Mouse (Mus musculus): ENCODE results near the gene Zbtb33. TPM values are rescaled to one million over a fixed set of nuclear protein-coding genes. Genes with fewer than 3 reads are reported as not detected.

The Zbtb33 gene
- polyA plus RNA-seq, 1 experiment = 2.9 TPM

DNA sequence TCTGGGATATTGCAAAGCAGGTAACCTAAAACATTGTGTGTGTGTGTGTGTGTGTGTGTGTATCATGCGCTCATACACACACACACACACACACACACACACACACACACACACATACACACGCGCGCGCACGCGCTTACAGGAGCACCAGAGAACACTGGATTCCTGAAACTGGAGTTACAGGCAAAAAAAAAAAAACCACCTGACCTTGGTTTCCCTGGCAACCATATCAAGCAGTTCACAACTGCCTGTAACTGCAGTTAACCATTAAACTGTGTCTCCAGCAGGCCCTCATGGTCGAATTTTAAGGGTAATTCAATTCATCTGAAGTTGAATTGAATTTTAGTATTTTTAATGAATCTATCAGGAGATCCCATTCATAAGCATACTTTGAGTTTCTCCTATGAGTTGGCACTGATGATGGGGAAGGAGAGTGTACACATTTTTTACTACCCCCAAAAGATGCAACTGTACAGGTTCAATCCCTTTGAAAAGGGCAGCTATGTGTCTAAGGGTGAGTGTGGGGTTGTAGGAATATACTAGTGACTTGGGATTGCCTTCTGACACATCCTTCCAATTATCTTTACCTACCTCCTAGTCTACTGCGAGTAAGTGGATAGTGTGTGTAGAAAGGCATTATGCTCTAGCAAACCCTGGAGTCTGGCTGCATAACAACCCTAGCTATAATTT, 27.5 kb downstream of the Zbtb33 start:
- no peak overlapping the region for H3K27ac ChIP-seq (ENCODE audit: insufficient read depth, low read length)
- no peak for TF ChIP-seq CTCF (IDR thresholded peaks at IDR 0.05; ENCODE audit: extremely low read depth, insufficient read depth, insufficient read length, insufficient replicate concordance)
- TF ChIP-seq POLR2A (IDR thresholded peaks at IDR 0.05; ENCODE audit: low read depth, low read length) = no peak
- no peaks in the 10 kb centered on the region for H3K36me3 ChIP-seq (ENCODE audit: control insufficient read depth, insufficient read depth, low read length)
- no peak for DNase-seq (ENCODE audit: low read depth in 1 of 2, low spot score in 2 of 2)
- H3K27me3 ChIP-seq (ENCODE audit: control insufficient read depth, insufficient read depth, low read length) = no peaks in the 10 kb centered on the region
- H3K4me3 ChIP-seq (ENCODE audit: extremely low read depth, insufficient read depth, insufficient read length) = no peak overlapping the region
- H3K4me1 ChIP-seq (ENCODE audit: control insufficient read depth, insufficient read depth, insufficient read length) = peaks cover 2% of the 10 kb centered on the region; the same call in 1 of the 2 replicates
- WGBS = 87% methylated on average over 9 of the region's 9 CpGs

DNA sequence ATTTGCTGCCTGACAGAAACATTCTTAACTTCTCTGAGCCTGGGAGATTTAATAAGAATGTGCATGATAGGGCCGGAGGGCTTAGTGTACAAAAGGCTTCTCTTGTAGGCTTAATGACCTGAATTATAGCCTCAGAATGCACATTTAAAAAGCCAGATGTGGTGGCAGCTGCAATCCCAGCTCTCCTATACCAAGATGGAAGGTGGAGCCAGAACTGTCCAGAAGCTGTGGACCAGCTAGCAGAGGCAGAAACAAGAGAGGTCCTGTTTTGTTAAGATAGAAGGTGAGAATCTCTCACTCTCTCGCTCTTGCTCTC, 28.0 kb downstream of the Zbtb33 start:
- H3K36me3 ChIP-seq (ENCODE audit: control insufficient read depth, insufficient read depth, low read length) = no peaks in the 10 kb centered on the region
- no peak for DNase-seq (ENCODE audit: low read depth in 1 of 2, low spot score in 2 of 2)
- WGBS = 93% methylated on average over 2 of the region's 2 CpGs
- no peak for TF ChIP-seq POLR2A (IDR thresholded peaks at IDR 0.05; ENCODE audit: low read depth, low read length)
- no peak overlapping the region for H3K4me3 ChIP-seq (ENCODE audit: extremely low read depth, insufficient read depth, insufficient read length)
- no peak overlapping the region for H3K27ac ChIP-seq (ENCODE audit: insufficient read depth, low read length)
- no peaks in the 10 kb centered on the region for H3K27me3 ChIP-seq (ENCODE audit: control insufficient read depth, insufficient read depth, low read length)
- peaks cover 2% of the 10 kb centered on the region; the same call in 1 of the 2 replicates for H3K4me1 ChIP-seq (ENCODE audit: control insufficient read depth, insufficient read depth, insufficient read length)

DNA sequence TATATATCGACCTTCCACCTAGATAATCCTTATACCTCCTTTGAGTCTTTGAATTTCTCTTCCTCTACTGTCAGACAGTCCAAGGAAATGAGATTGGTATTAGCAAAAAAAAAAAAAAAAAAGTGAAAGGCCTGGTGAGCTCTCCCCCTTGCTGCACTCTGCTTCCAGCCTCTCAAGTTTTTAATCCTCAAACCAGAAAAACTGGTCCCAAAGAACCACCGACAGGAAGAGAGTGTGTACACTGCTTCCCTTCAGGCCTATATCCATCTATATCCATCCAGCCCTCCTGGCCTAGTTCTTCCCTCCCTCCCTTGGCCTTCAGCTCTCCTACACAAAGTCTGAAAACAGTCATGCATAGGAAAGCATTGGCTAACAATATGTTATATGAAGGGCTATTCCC, 33.2 kb downstream of the Zbtb33 start:
- TF ChIP-seq CTCF (IDR thresholded peaks at IDR 0.05; ENCODE audit: extremely low read depth, insufficient read depth, insufficient read length, insufficient replicate concordance) (no peak), POLR2A (IDR thresholded peaks at IDR 0.05; ENCODE audit: low read depth, low read length) (no peak)
- WGBS = 64% methylated on average over 2 of the region's 2 CpGs
- Histone ChIP-seq H3K27ac (ENCODE audit: insufficient read depth, low read length) (no peak overlapping the region), H3K4me3 (ENCODE audit: extremely low read depth, insufficient read depth, insufficient read length) (no peak overlapping the region), H3K27me3 (ENCODE audit: control insufficient read depth, insufficient read depth, low read length) (no peaks in the 10 kb centered on the region), H3K36me3 (ENCODE audit: control insufficient read depth, insufficient read depth, low read length) (no peaks in the 10 kb centered on the region), H3K4me1 (ENCODE audit: control insufficient read depth, insufficient read depth, insufficient read length) (peaks cover 2% of the 10 kb centered on the region; the same call in 1 of the 2 replicates)
- no peak for DNase-seq (ENCODE audit: low read depth in 1 of 2, low spot score in 2 of 2)

DNA sequence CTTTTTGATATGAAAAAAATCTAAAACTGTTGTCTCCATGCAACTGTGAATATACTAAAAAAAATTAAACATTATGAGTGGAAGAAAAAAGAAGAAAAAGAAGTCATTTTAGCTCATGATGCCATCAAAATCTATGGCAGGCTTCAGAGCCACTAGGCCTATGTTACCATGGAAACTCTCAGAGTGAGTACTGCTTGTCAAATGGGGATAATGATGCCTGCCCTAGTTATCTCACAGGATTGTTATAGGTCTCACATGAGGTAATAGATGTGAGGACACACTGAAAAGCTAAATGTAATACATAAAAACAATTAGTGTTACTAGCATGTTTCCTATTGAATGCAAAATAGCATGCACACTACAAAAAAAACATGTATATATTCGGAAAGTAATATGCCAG, 40.3 kb downstream of the Zbtb33 start:
- no peak for DNase-seq (ENCODE audit: low read depth in 1 of 2, low spot score in 2 of 2)
- Histone ChIP-seq H3K36me3 (ENCODE audit: control insufficient read depth, insufficient read depth, low read length) (no peaks in the 10 kb centered on the region), H3K27ac (ENCODE audit: insufficient read depth, low read length) (no peak overlapping the region), H3K4me1 (ENCODE audit: control insufficient read depth, insufficient read depth, insufficient read length) (no peaks in the 10 kb centered on the region; the same call in 1 of the 2 replicates), H3K27me3 (ENCODE audit: control insufficient read depth, insufficient read depth, low read length) (no peaks in the 10 kb centered on the region), H3K4me3 (ENCODE audit: extremely low read depth, insufficient read depth, insufficient read length) (no peak overlapping the region)
- 78% methylated on average over 1 of the region's 1 CpGs for WGBS
- no peak for TF ChIP-seq CTCF (IDR thresholded peaks at IDR 0.05; ENCODE audit: extremely low read depth, insufficient read depth, insufficient read length, insufficient replicate concordance)
- TF ChIP-seq POLR2A (IDR thresholded peaks at IDR 0.05; ENCODE audit: low read depth, low read length) = no peak

DNA sequence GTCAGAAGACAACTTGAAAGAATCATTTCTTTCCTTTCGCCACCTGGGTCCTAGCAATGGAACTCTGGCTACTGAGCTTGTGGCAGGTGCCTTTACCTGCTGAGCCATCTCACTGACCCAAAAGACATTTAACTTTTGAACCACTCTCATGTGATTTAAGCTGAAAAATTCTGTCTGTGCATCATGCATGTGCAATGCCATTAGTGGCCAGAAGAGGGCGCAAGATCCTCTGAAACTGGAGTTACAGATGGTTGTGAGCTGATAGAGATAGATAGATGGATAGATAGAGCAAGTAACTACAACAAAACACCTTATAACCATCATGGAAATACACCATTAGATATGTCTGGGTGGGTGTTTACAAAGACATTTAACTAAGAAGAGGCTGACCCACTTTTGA, 48.1 kb downstream of the Zbtb33 start:
- H3K27me3 ChIP-seq (ENCODE audit: control insufficient read depth, insufficient read depth, low read length) = no peaks in the 10 kb centered on the region
- DNase-seq (ENCODE audit: low read depth in 1 of 2, low spot score in 2 of 2) = peak in 1 of 2 experiments; percentile 34
- no peaks in the 10 kb centered on the region; the same call in 1 of the 2 replicates for H3K4me1 ChIP-seq (ENCODE audit: control insufficient read depth, insufficient read depth, insufficient read length)
- H3K4me3 ChIP-seq (ENCODE audit: extremely low read depth, insufficient read depth, insufficient read length) = no peak overlapping the region
- 44% methylated on average over 2 of the region's 2 CpGs for WGBS
- H3K36me3 ChIP-seq (ENCODE audit: control insufficient read depth, insufficient read depth, low read length) = no peaks in the 10 kb centered on the region
- H3K27ac ChIP-seq (ENCODE audit: insufficient read depth, low read length) = no peak overlapping the region
- TF ChIP-seq CTCF (IDR thresholded peaks at IDR 0.05; ENCODE audit: extremely low read depth, insufficient read depth, insufficient read length, insufficient replicate concordance) (no peak), POLR2A (IDR thresholded peaks at IDR 0.05; ENCODE audit: low read depth, low read length) (no peak)

Other genes starting within 250 kb of the Zbtb33 start
- not detected in 2 replicates for gene Btg1-ps1, start 171.0 kb upstream of the Zbtb33 start, polyA plus RNA-seq (2012; rRNA removed)
- 0.52 and 1.8 TPM in 2 replicates for gene Btg1-ps2, start 146.7 kb upstream of the Zbtb33 start, polyA plus RNA-seq (2012; rRNA removed)
- gene Rhox10, start 123.3 kb upstream of the Zbtb33 start, polyA plus RNA-seq (2012; rRNA removed) = not detected in 2 replicates
- gene Rhox11, start 104.7 kb upstream of the Zbtb33 start, polyA plus RNA-seq (2012; rRNA removed) = not detected in 2 replicates
- gene Rhox12, start 78.9 kb upstream of the Zbtb33 start, polyA plus RNA-seq (2012; rRNA removed) = not detected in 2 replicates
- not detected in 2 replicates for gene Rhox13, start 68.6 kb upstream of the Zbtb33 start, polyA plus RNA-seq (2012; rRNA removed)
- 1.3 TPM in 2 replicates for gene Tmem255a, start 62.6 kb downstream of the Zbtb33 start, polyA plus RNA-seq (2012; rRNA removed)
- not detected in 2 replicates for gene Atp1b4, start 126.4 kb downstream of the Zbtb33 start, polyA plus RNA-seq (2012; rRNA removed)

All from spleen, adult 2 months (tissue).